ENCODE assay signal across 10 mouse cellular contexts in genomic region chr1:106407963-106408440, GRCm38 (mm10).
A peak's percentile ranks its signal among the peaks of the same experiment; 100 is the strongest.
DNase-seq lines count a peak whose midpoint lies in the region; ATAC-seq and TF ChIP-seq lines count a peak whose summit lies in the region.
"Had no signal": no experiment of that assay in that cellular context is flagged by ENCODE, and none has a peak within 500 bp of the region (broad histone marks: within the 10 kb centered on the region; RNA-seq: fewer than 3 reads in every experiment).

No protein-coding gene starts in this region.

- no peak overlapping the region for H3K27ac ChIP-seq in cerebellum, adult 2 months (ENCODE audit: insufficient read depth, low read length)

- H3K4me1 ChIP-seq in cerebellum, adult 2 months (ENCODE audit: control insufficient read depth, insufficient read depth, low read length): peaks cover 2% of the 10 kb centered on the region

- DNase-seq in cerebellum, adult 2 months: peak; percentile 29 to 44
- DNase-seq in cerebellum, postnatal 4 days (ENCODE audit: low spot score in 2 of 2): no peak
- DNase-seq in Patski (ENCODE audit: low read depth, low spot score): peak; percentile 49
- DNase-seq in heart, postnatal 36 days: peak; percentile 46 to 56
- DNase-seq in lung, postnatal 10 days: peak; percentile 71
- DNase-seq in ovary, postnatal 10 days (ENCODE audit: low spot score): no peak
- no peak for DNase-seq in frontal cortex, postnatal 25 days (ENCODE audit: low spot score in 2 of 2)
- no peak for DNase-seq in thymus, postnatal 0 days (ENCODE audit: low spot score)
- DNase-seq: gastrocnemius, postnatal 14 days; liver had no signal

- no peak overlapping the region for H3K4me3 ChIP-seq in cerebellum, adult 2 months (replicated peaks; ENCODE audit: insufficient read depth, low read depth, low read length)

- intact Hi-C loops in heart, postnatal 36 days (cut with DNase I): no loop called here

- no peaks in the 10 kb centered on the region for H3K27me3 ChIP-seq in cerebellum, adult 2 months (ENCODE audit: control insufficient read depth, insufficient read depth, low read length)
- no peaks in the 10 kb centered on the region for H3K27me3 ChIP-seq in Patski

- in situ Hi-C loops in Patski (cut with MboI; ENCODE audit: low pct_unique_long_range_greater_than_20kb): loop anchor here (10.0 kb wide), 1 partner anchor 217 kb away; no protein-coding TSS in a partner anchor

- 33% methylated on average over 7 of the region's 7 CpGs for WGBS in cerebellum, adult 2 months

- CTCF ChIA-PET in Patski (lab: Charles Lee): interaction anchor here (1.5 kb wide), 1 partner anchor 18 kb away, joined by 5 read pairs; no protein-coding TSS in a partner anchor

- peak; percentile 73 for ATAC-seq in Patski

- no peak for TF ChIP-seq CTCF in cerebellum, adult 2 months (IDR thresholded peaks at IDR 0.05; ENCODE audit: borderline replicate concordance, insufficient read depth, low read depth, low read length)
- TF ChIP-seq CTCF in Patski (IDR thresholded peaks at IDR 0.05): no peak

- POLR2A ChIA-PET in Patski (lab: Charles Lee): no interaction called here

- TF ChIP-seq POLR2A in cerebellum, adult 2 months (IDR thresholded peaks at IDR 0.05; ENCODE audit: borderline replicate concordance, insufficient read depth, low read length): no peak

Comparison
In these comparisons a context has a peak if more than half of its experiments do, and no peak if none do; other contexts are left out.
1. DNase-seq: peak in cerebellum, adult 2 months (2 of 2), Patski (single experiment), heart, postnatal 36 days (2 of 2) and lung, postnatal 10 days (single experiment); none in cerebellum, postnatal 4 days (0 of 2), ovary, postnatal 10 days (single experiment), frontal cortex, postnatal 25 days (0 of 2) and thymus, postnatal 0 days (single experiment).